Mouse (Mus musculus) neutrophil, adult 83 days (primary cell): ENCODE results near the gene Ddx43. TPM values are rescaled to one million over a fixed set of nuclear protein-coding genes. Genes with fewer than 3 reads are reported as not detected.

ENCODE experiments used
- total RNA-seq, 2 experiments: library from RNA; stranded (reverse); gene quantifications; one replicate each; pipeline ENCODE4 v1.2.4; 2023

Ddx43 gene
- total RNA-seq: not detected

DNA sequence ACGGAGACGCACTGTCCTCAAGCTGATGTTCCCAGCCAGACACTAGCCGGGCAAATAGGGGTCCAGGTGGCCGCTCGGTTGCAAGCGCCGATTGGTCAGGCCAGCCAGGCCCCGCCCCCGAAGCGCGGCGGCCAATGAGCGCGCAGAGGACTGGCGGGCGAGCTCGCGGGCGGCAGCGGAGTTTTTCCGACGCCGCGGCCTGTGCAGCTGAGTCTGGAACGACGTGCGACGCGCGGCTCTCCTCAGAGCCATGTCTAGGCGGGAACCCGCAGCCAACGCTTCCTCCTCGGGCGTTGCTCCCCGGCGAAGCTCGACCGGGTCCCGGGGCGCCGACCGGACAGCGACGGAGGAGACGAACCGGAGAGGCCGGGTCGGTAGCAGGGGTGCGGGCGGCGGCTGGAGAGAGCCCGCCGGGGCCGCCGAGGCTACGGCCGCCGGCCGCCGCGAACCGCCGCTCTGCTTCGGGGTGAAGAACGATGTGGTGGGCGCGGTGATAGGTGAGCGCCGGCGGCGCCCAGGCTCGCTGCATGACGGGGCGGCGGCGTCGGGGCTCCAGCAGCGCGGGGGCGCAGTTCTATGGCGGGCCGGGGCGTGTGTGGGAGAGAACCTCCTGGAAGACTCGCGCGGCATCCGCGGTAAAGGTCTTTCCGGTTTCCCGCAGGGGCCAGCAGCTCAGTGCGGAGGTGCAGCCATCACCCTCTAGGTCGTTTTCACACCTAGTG lies at the start of gene Ddx43:
TSS of gene Ddx43 (plus strand) at position 148 of the 722 bp plus-strand sequence.

DNA sequence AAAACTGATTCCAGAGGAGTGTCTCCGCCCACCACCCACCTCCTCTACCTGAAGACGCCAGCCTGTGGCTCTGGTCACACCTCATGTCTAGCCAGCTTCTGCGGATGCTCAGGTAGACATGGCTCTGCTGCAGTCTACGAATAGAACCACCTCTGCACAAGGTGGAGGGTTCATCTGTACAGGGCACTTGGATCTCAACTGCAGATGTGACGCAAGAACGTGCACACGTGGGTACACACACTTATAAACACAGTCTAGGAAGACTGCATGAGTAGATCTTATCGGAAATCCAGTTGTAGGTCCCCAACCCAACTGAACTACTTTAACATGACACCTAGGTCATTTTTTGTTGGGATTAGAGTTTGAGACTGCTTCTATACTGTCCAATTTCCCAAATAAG lies 40.0 kb upstream of the Ddx43 start, which contains the start of gene Gsta2:
TSS of gene Gsta2 (minus strand) at position 178 of the 400 bp plus-strand sequence.

DNA sequence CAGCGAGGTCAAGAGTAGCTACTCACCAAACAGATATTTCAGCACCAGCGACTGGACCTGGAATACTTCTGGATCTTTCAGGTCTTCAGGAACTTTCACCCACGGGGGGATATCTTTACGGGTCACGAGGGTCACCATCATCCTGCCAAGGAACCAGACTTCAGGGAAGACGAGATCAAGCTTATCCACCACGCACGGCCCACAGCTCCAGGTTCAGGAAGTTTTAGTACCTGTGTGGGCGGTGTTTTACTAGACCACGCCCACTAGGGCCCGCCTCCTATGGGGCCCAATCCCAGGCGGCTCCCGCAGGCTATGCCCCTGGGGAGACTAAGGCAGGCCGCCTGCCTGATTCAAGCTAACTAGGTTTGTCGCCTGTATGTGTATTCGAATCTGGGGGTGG lies 27.6 kb upstream of the Ddx43 start, which contains the start of gene Dppa5a:
TSS of gene Dppa5a (minus strand) at position 219 of the 400 bp plus-strand sequence.

DNA sequence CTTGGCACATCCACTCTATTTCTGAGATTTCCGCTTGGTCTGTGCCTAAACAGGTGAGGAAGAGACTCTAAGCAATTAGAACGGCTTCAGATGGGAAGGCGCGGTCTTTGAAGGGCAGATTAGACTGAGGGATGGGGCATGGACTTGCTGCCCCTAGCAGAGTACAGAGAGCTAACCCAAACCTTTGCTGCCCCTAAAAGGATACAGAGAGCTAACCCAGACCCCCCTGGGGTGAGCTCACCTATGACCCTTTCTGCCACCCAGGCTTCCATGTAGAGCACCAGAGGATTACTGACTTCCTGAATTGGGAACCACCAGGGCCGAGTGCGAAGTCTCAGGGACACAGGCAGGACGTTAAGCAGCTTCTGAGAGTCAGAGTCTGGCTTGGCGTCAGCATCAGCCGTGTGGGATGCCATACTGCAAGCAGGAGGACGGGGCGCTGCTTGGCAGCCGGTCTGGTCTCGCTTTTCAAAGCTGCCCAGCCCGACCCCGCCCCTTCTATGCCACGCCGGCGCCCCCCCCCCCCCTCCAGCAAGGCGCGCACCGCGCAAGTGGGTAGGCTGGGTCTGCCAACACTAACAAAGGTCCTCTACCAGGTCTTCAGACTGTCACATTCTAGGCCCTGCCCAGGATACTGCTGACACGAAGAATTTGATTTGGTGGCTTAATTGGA lies 17.3 kb upstream of the Ddx43 start, which contains the start of gene Ooep:
TSS of gene Ooep (minus strand) at position 613 of the 673 bp plus-strand sequence.

DNA sequence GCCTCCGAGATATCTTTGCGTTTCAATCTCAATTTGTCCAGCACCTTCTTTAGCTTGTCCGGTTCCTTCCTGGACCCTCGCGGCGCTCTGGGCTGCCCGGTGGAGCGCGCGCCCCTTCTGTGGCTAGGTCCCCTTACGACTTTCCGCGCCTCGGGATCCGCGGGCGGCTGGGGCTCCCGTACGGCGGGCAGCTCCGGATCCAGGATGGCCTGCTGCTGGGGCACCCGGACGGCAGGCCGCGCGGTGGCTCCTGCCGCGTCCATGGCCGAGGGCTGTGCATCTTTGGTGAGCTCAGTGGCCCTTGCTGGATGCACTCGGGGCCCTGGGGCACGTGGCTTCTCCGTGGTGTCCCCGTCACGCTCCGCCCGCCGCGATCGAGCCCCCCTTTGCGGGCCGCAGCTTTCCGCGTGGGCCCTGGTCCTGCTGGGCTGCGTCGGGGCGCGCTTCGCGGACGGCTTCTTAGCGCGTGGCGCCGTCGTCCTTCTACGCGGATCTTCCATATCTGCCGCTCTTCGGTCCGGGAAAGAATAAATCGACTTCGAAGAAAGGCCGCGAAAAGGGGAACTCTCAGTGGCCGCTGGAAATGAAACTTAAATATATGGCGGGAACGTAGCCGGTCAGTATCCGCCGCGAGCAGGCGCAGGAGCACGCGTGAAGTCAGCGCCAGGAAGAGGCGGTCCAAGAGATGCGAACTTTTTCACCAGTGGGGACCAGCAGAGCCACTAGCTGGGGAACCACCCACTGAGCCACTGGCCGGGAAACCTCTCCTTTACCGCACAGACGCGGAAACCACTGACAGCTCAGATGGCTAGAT lies 47.2 kb downstream of the Ddx43 start, which contains the start of gene Cgas:
TSS of gene Cgas (minus strand) at position 659 of the 814 bp plus-strand sequence.

DNA sequence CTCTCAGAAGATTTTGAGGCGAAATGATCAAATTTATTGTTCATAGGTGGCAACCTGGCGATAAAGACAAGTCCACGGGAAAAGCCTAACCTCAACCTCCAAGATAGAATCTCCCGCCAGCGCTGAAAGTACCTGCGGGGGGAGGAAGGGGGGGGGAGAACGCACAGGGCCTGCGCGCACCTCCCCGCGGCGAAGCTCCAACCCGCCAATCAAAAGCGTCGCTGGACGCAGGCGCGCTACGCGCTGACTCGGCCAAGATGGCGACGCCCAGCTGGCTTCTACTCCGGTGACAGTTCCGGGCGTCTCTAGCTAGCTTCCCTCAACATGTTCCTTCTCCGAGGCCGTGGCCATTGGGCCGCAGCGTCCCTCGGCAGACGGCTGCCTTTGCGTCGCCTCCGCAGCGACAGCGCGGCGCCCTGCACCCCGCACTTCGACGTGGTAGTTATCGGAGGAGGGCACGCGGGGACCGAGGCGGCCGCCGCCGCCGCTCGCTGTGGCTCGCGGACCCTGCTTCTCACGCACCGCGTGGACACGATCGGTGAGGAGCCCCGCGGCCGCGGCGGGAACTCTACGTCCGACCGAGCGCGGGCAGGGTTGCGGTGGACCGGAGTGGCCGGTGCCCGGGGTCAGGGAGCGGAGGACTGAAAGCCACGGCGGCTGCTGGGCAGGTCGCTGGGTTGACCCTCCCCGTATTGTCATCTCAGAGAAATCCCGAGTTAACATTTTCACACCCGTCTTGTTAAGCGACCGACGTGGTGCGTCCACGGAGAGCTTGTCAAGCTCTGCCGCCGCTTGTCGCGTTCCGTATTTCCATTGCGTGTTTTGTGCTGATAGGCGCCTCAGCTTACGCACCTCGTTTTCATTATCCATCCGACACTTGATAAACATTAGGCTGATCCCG lies 52.6 kb downstream of the Ddx43 start, which contains the start of the genes Mto1 and Gm17324:
TSS of gene Mto1 (plus strand) at position 236 of the 901 bp plus-strand sequence.
TSS of gene Gm17324 (minus strand) at position 814 of the 901 bp plus-strand sequence.

Other genes starting within 250 kb of the Ddx43 start
- 1 to 10 TPM; 1.7 to 2.2 TPM for gene Gsta4, start 213.0 kb upstream of the Ddx43 start, total RNA-seq
- not detected for gene Gsta1, start 165.1 kb upstream of the Ddx43 start, total RNA-seq
- not detected for gene Gm3776, start 138.6 kb upstream of the Ddx43 start, total RNA-seq
- not detected for gene Gm10639, start 105.9 kb upstream of the Ddx43 start, total RNA-seq
- not detected for gene Omt2a, start 81.0 kb upstream of the Ddx43 start, total RNA-seq
- gene Omt2b, start 68.2 kb upstream of the Ddx43 start, total RNA-seq: not detected
- not detected for gene Gsta2, start 40.0 kb upstream of the Ddx43 start, total RNA-seq
- gene Dppa5a, start 27.6 kb upstream of the Ddx43 start, total RNA-seq: not detected
- not detected for gene Ooep, start 17.1 kb upstream of the Ddx43 start, total RNA-seq
- 1 to 10 TPM; 7.9 to 9.1 TPM for gene Cgas, start 47.5 kb downstream of the Ddx43 start, total RNA-seq
- gene Mto1, start 52.4 kb downstream of the Ddx43 start, total RNA-seq: 10 to 100 TPM; 13.8 to 17.5 TPM
- not detected for gene Gm17324, start 53.0 kb downstream of the Ddx43 start, total RNA-seq
- 1,000 to 10,000 TPM; 3,507 to 3,694 TPM for gene Eef1a1, start 93.4 kb downstream of the Ddx43 start, total RNA-seq
- gene Slc17a5, start 192.3 kb downstream of the Ddx43 start, total RNA-seq: 1 to 10 TPM; 6.1 to 6.2 TPM
- under 1 TPM; 0.50 to 0.90 TPM for gene Cd109, start 219.8 kb downstream of the Ddx43 start, total RNA-seq